Mouse (Mus musculus) forebrain, embryonic 14.5 days (tissue): ENCODE data around the gene Sqstm1. TPM values are rescaled to one million over a fixed set of nuclear protein-coding genes. Genes with fewer than 3 reads are reported as not detected.

Experiments
- ATAC-seq: fragments of 200-750 bp; cut with Nextera tagmentation; 2 replicates; pipeline ENCODE4 v1.8.0; 2017; ENCODE audit warnings: mild to moderate bottlenecking, moderate library complexity
- DNase-seq: peaks from one replicate; pipeline ENCODE4 v3.0.0-alpha.2; 2015; ENCODE audit warnings: low spot score
- H3K27ac ChIP-seq: fragments of 300-500 bp; sonication (generic); 2 replicates; pipeline ENCODE4 v1.5.1; 2014; ENCODE audit warnings: low read depth, mild to moderate bottlenecking, control low read depth, low read length, moderate library complexity
- H3K27me3 ChIP-seq: fragments of 300-500 bp; sonication (generic); replicated peaks from 2 replicates; pipeline ENCODE4 v1.6.1; 2014; ENCODE audit warnings: low read length, control low read depth, mixed read lengths; ENCODE audit not compliant: control insufficient read depth, insufficient read depth
- H3K36me3 ChIP-seq: fragments of 300-500 bp; sonication (generic); 2 replicates; pipeline ENCODE4 v1.6.1; 2014; ENCODE audit warnings: low read length, control low read depth; ENCODE audit not compliant: control insufficient read depth, insufficient read depth
- H3K4me1 ChIP-seq: fragments of 300-500 bp; sonication (generic); 2 replicates; pipeline ENCODE4 v1.6.1; 2014; ENCODE audit warnings: antibody characterized with exemption, low read length, control low read depth; ENCODE audit not compliant: control insufficient read depth, insufficient read depth
- H3K4me2 ChIP-seq: fragments of 300-500 bp; sonication (generic); 2 replicates; pipeline ENCODE4 v1.6.1; 2014; ENCODE audit warnings: mild to moderate bottlenecking, control low read depth, low read length
- H3K4me3 ChIP-seq: fragments of 300-500 bp; sonication (generic); 2 replicates; pipeline ENCODE4 v1.5.1; 2014; ENCODE audit warnings: low read depth, low read length, control low read depth
- H3K9ac ChIP-seq: fragments of 300-500 bp; sonication (generic); 2 replicates; pipeline ENCODE4 v1.6.1; 2014; ENCODE audit warnings: mild to moderate bottlenecking, low read length, control low read depth, moderate library complexity
- H3K9me3 ChIP-seq: fragments of 300-500 bp; sonication (generic); replicated peaks from 2 replicates; pipeline ENCODE4 v1.6.1; 2016; ENCODE audit warnings: low read length, control low read depth, mixed read lengths; ENCODE audit not compliant: control insufficient read depth
- WGBS: fragments of 180-500 bp; shearing (Covaris S2); extraction: QIAGEN DNeasy Blood & Tissue Kit; methylation state at CpG from one replicate; pipeline ENCODE4 v1.1.7; 2014; 5-methylcytosine and 5-hydroxymethylcytosine counted together
- polyA plus RNA-seq: library from polyadenylated mRNA; unstranded; fragments of >200 nt; fragmentation: Nextera tagmentation; extraction: Ambion mirVana; gene quantifications from 2 replicates; pipeline ENCODE4 v1.2.1, GENCODE M21; 2014

Sqstm1 gene
- polyA plus RNA-seq, 1 experiment from 2014 or later, result 263 TPM

GRCm38 (mm10) chr11:50245269-50245668 is 34.6 kb upstream of the Sqstm1 start:
- H3K27ac ChIP-seq, result no peak overlapping the region
- 81% methylated on average over 5 of the region's 5 CpGs for WGBS
- no peak overlapping the region for H3K4me2 ChIP-seq
- H3K27me3 ChIP-seq, result no peaks in the 10 kb centered on the region
- H3K36me3 ChIP-seq, result no peaks in the 10 kb centered on the region
- H3K4me1 ChIP-seq, result no peaks in the 10 kb centered on the region
- no peak overlapping the region for H3K4me3 ChIP-seq
- H3K9ac ChIP-seq, result no peak overlapping the region
- DNase-seq (no peak), ATAC-seq (no peak)
- no peaks in the 10 kb centered on the region for H3K9me3 ChIP-seq

GRCm38 (mm10) chr11:50243926-50244325 is 33.3 kb upstream of the Sqstm1 start:
- 82% methylated on average over 6 of the region's 6 CpGs for WGBS
- H3K4me3 ChIP-seq, result no peak overlapping the region
- H3K4me2 ChIP-seq, result no peak overlapping the region
- no peaks in the 10 kb centered on the region for H3K4me1 ChIP-seq
- no peak for DNase-seq
- H3K36me3 ChIP-seq, result no peaks in the 10 kb centered on the region
- no peaks in the 10 kb centered on the region for H3K27me3 ChIP-seq
- H3K9me3 ChIP-seq, result no peaks in the 10 kb centered on the region
- H3K27ac ChIP-seq, result no peak overlapping the region
- ATAC-seq, result no peak
- no peak overlapping the region for H3K9ac ChIP-seq

GRCm38 (mm10) chr11:50240235-50240911 is 29.7 kb upstream of the Sqstm1 start:
- Histone ChIP-seq H3K9ac (no peak overlapping the region), H3K4me3 (no peak overlapping the region), H3K27me3 (no peaks in the 10 kb centered on the region), H3K9me3 (no peaks in the 10 kb centered on the region), H3K4me1 (peaks cover 8% of the 10 kb centered on the region; the same call in 1 of the 2 replicates), H3K4me2 (no peak overlapping the region), H3K27ac (no peak overlapping the region), H3K36me3 (peaks cover 1% of the 10 kb centered on the region; the same call in 1 of the 2 replicates)
- ATAC-seq (no peak), DNase-seq (no peak)
- 94% methylated on average over 7 of the region's 7 CpGs for WGBS

GRCm38 (mm10) chr11:50238821-50239791 is 28.5 kb upstream of the Sqstm1 start:
- DNase-seq (no peak), ATAC-seq (no peak)
- no peak overlapping the region for H3K9ac ChIP-seq
- H3K36me3 ChIP-seq, result peaks cover 14% of the 10 kb centered on the region
- H3K9me3 ChIP-seq, result no peaks in the 10 kb centered on the region
- H3K4me1 ChIP-seq, result peaks cover 8% of the 10 kb centered on the region; the same call in 1 of the 2 replicates
- H3K27ac ChIP-seq, result no peak overlapping the region
- H3K4me3 ChIP-seq, result no peak overlapping the region
- 94% methylated on average over 9 of the region's 9 CpGs for WGBS
- H3K4me2 ChIP-seq, result no peak overlapping the region
- no peaks in the 10 kb centered on the region for H3K27me3 ChIP-seq

GRCm38 (mm10) chr11:50238324-50238723 is 27.7 kb upstream of the Sqstm1 start, which contains the start of gene Ltc4s:
Ltc4s (minus strand) TSS chr11:50238616.
- no peak within 1 kb of the TSS for H3K27ac ChIP-seq
- 48% methylated on average over 10 of the region's 10 CpGs for WGBS
- ATAC-seq, result no peak

GRCm38 (mm10) chr11:50236937-50237835 is 26.6 kb upstream of the Sqstm1 start:
- peak overlapping the region; percentile 55 for H3K4me3 ChIP-seq
- H3K9ac ChIP-seq, result peak overlapping the region; percentile 60
- H3K4me2 ChIP-seq, result peak overlapping the region; percentile 87
- ATAC-seq (peak; percentile 33), DNase-seq (no peak)
- H3K36me3 ChIP-seq, result peaks cover 33% of the 10 kb centered on the region
- WGBS, result 1% methylated on average over 65 of the region's 66 CpGs
- no peak overlapping the region for H3K27ac ChIP-seq
- no peaks in the 10 kb centered on the region for H3K27me3 ChIP-seq
- no peaks in the 10 kb centered on the region for H3K9me3 ChIP-seq
- H3K4me1 ChIP-seq, result peaks cover 8% of the 10 kb centered on the region; the same call in 1 of the 2 replicates

More at GRCm38 (mm10) chr11:50238324-50238723, 27.7 kb upstream of the Sqstm1 start, which contains the start of gene Ltc4s:
- Histone ChIP-seq H3K9ac (peak within 1 kb of the TSS; percentile 60; the same call in 1 of the 2 replicates), H3K4me1 (peaks cover 8% of the 10 kb centered on the region; the same call in 1 of the 2 replicates), H3K27me3 (no peaks in the 10 kb centered on the region), H3K36me3 (peaks cover 22% of the 10 kb centered on the region), H3K4me3 (0 out of 2 replicates have a peak within 1 kb of the TSS, but pooled peaks have one; percentile 55), H3K4me2 (peak within 1 kb of the TSS; percentile 87), H3K9me3 (no peaks in the 10 kb centered on the region)
- no peak for DNase-seq

- H3K27me3 ChIP-seq, result no peaks in the 10 kb centered on the region
- H3K9ac ChIP-seq, result peak overlapping the region; percentile 60
- H3K4me3 ChIP-seq, result peak overlapping the region; percentile 55
- H3K9me3 ChIP-seq, result no peaks in the 10 kb centered on the region
- H3K27ac ChIP-seq, result no peak overlapping the region
- 0% methylated on average over 25 of the region's 27 CpGs for WGBS
- ATAC-seq, result peak; percentile 93
- H3K4me2 ChIP-seq, result peak overlapping the region; percentile 87
- DNase-seq, result peak; percentile 93
- peaks cover 40% of the 10 kb centered on the region for H3K36me3 ChIP-seq
- H3K4me1 ChIP-seq, result peaks cover 8% of the 10 kb centered on the region; the same call in 1 of the 2 replicates
These were observed 25.9 kb upstream of the Sqstm1 start for GRCm38 (mm10) chr11:50236540-50236936.

GRCm38 (mm10) chr11:50234606-50235005 is 24.0 kb upstream of the Sqstm1 start:
- H3K4me3 ChIP-seq, result no peak overlapping the region
- WGBS, result 92% methylated on average over 25 of the region's 25 CpGs
- H3K9ac ChIP-seq, result no peak overlapping the region
- H3K9me3 ChIP-seq, result no peaks in the 10 kb centered on the region
- H3K27ac ChIP-seq, result no peak overlapping the region
- no peak for DNase-seq
- ATAC-seq, result no peak
- no peak overlapping the region for H3K4me2 ChIP-seq
- peaks cover 12% of the 10 kb centered on the region; the same call in 1 of the 2 replicates for H3K4me1 ChIP-seq
- H3K27me3 ChIP-seq, result no peaks in the 10 kb centered on the region
- H3K36me3 ChIP-seq, result peaks cover 47% of the 10 kb centered on the region
